Mouse (Mus musculus) ES-E14 (cell line): ENCODE measurements around the gene Lcp2. TPM values are rescaled to one million over a fixed set of nuclear protein-coding genes. Genes with fewer than 3 reads are reported as not detected.

Experiments used
- DNase-seq: peaks from one replicate; pipeline ENCODE4 v3.0.0-alpha.2; 2013; ENCODE audit warnings: low read depth, low spot score
- H3K27ac ChIP-seq: 2 replicates; pipeline ENCODE4 v1.5.1; 2012; ENCODE audit warnings: low read depth, mild to moderate bottlenecking, low read length, moderate library complexity, mixed read lengths; ENCODE audit not compliant: poor library complexity, insufficient read depth, severe bottlenecking
- H3K36me3 ChIP-seq: 2 replicates; pipeline ENCODE4 v1.6.1; 2012; ENCODE audit warnings: mild to moderate bottlenecking, low read length, moderate library complexity, mixed read lengths; ENCODE audit not compliant: control insufficient read depth, poor library complexity, insufficient read depth, severe bottlenecking
- H3K4me1 ChIP-seq, 2 experiments: fragments of 150-350 bp in 1 of 2; sonication (generic) in 1 of 2; 2 replicates each; pipeline ENCODE4 v1.6.1; 2012; ENCODE audit warnings: low read length in 2 of 2, mild to moderate bottlenecking in 1 of 2, mixed read lengths in 1 of 2; ENCODE audit not compliant: control insufficient read depth in 2 of 2, insufficient read depth in 2 of 2, poor library complexity in 1 of 2
- H3K4me3 ChIP-seq, 2 experiments: fragments of 150-350 bp in 1 of 2; sonication (generic) in 1 of 2; 2 replicates each; pipeline ENCODE4 v1.5.1; 2012; ENCODE audit warnings: low read length in 2 of 2, low read depth in 1 of 2, mild to moderate bottlenecking in 1 of 2, mixed read lengths in 1 of 2; ENCODE audit not compliant: insufficient read depth in 1 of 2, poor library complexity in 1 of 2, severe bottlenecking in 1 of 2
- H3K9ac ChIP-seq: 2 replicates; pipeline ENCODE4 v1.6.1; 2012; ENCODE audit warnings: low read depth, mild to moderate bottlenecking, low read length, mixed read lengths; ENCODE audit not compliant: poor library complexity, insufficient read depth, severe bottlenecking
- H3K9me3 ChIP-seq: fragments of 150-350 bp; sonication (generic); 2 replicates; pipeline ENCODE4 v1.6.1; 2012; ENCODE audit warnings: low read depth, mild to moderate bottlenecking, low read length; ENCODE audit not compliant: control insufficient read depth, insufficient read depth
- CHD2 ChIP-seq: IDR thresholded peaks from 2 replicates; pipeline ENCODE4 v1.6.1; 2014; ENCODE audit warnings: mild to moderate bottlenecking, low read depth, low read length, inconsistent platforms
- HCFC1 ChIP-seq: IDR thresholded peaks from 2 replicates; pipeline ENCODE4 v1.6.1; 2012; ENCODE audit warnings: low read length, inconsistent platforms, borderline replicate concordance; ENCODE audit not compliant: insufficient read depth
- MAFK ChIP-seq: IDR thresholded peaks from 2 replicates; pipeline ENCODE4 v1.6.1; 2014; ENCODE audit warnings: mild to moderate bottlenecking, low read depth, low read length, inconsistent platforms; ENCODE audit not compliant: insufficient read depth
- ZC3H11A ChIP-seq: IDR thresholded peaks from 2 replicates; pipeline ENCODE4 v1.6.1; 2012; ENCODE audit warnings: low read depth, mild to moderate bottlenecking, inconsistent platforms, low read length, borderline replicate concordance
- ZNF384 ChIP-seq: IDR thresholded peaks from 2 replicates; pipeline ENCODE4 v1.6.1; 2012; ENCODE audit warnings: low read depth, low read length, inconsistent platforms
- in situ Hi-C, 2 experiments: fragments of 600-800 bp; cut with MboI; formaldehyde crosslinking; loops; one replicate each; pipeline ENCODE4 v1.15.1; 2025; ENCODE audit warnings: low sequenced_read_pairs in 2 of 2, inconsistent platforms in 1 of 2; ENCODE audit not compliant: unreplicated experiment in 2 of 2
- total RNA-seq: library from RNA; depleted of rRNA; stranded (reverse); fragments of 300-350 nt; gene quantifications from 2 replicates; pipeline ENCODE4 v1.2.3, GENCODE M21; 2012

Gene Lcp2
- total RNA-seq, 1 experiment: 0.09 TPM

DNA sequence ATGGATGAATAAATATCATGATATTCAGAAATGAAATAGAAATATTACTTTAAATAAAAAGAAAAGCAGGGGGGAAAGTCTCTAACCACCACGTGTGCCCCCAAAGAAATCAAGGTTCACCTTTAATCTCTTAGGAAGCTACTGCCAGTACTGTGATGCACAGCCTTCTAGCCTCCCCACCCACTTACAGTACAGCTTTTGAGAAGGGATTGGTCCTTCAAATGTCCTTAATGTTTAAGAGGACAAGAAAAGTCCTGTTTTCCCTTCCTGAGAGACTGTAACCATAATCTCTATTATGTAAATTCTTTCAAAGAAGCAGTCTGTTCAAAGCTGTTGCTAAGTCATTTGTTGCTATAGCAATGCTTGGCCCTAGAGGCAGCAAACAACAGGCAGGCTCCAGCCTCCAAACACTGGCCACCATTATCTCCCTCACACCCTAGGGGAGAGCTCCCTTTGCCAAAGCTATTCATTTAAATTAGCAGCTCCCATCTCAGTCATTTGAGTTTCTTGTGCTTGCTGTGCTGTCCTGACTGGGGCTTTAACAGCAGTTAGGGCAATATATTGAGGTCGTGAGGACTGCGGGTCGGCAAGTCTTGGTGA lies 66.2 kb downstream of the Lcp2 start:
- H3K36me3 ChIP-seq: no peaks in the 10 kb centered on the region
- H3K9me3 ChIP-seq: no peaks in the 10 kb centered on the region
- no peak overlapping the region; the same call in 1 of the 2 replicates for H3K27ac ChIP-seq
- H3K9ac ChIP-seq: no peak overlapping the region
- peaks cover 0 to 3% of the 10 kb centered on the region in 2 experiments; a peak in 1 of 4 replicates for H3K4me1 ChIP-seq
- no peak overlapping the region for H3K4me3 ChIP-seq
- TF ChIP-seq MAFK (no peak), ZC3H11A (no peak), ZNF384 (no peak), HCFC1 (no peak), CHD2 (no peak)
- DNase-seq: peak; percentile 44
- in situ Hi-C loops: no loop called here

DNA sequence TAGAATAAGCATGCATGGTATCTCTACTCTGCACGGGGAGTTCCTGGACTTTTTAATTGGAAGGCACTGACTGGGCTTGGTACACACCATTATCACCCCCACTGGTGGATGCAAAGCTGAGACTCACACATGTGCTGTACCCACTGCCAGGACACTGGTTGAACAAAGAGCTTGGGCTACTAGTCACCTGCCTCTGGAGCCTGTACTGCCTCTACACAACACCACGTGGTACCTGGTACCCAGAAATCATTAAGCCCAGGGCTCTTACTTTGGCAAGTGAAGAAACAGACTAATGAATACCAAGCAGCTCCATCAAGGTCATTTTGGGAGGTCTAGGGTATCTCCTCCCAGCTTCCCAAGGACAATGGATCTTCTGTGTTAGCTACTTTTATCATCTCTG lies 67.0 kb downstream of the Lcp2 start:
- Histone ChIP-seq H3K4me1 (peaks cover 0 to 3% of the 10 kb centered on the region in 2 experiments; a peak in 1 of 4 replicates), H3K9ac (no peak overlapping the region), H3K36me3 (no peaks in the 10 kb centered on the region), H3K9me3 (no peaks in the 10 kb centered on the region), H3K4me3 (no peak overlapping the region), H3K27ac (no peak overlapping the region)
- DNase-seq: no peak
- TF ChIP-seq HCFC1: no peak
- TF ChIP-seq MAFK: no peak
- TF ChIP-seq ZC3H11A: no peak
- no peak for TF ChIP-seq CHD2
- TF ChIP-seq ZNF384: no peak
- in situ Hi-C loops: no loop called here

DNA sequence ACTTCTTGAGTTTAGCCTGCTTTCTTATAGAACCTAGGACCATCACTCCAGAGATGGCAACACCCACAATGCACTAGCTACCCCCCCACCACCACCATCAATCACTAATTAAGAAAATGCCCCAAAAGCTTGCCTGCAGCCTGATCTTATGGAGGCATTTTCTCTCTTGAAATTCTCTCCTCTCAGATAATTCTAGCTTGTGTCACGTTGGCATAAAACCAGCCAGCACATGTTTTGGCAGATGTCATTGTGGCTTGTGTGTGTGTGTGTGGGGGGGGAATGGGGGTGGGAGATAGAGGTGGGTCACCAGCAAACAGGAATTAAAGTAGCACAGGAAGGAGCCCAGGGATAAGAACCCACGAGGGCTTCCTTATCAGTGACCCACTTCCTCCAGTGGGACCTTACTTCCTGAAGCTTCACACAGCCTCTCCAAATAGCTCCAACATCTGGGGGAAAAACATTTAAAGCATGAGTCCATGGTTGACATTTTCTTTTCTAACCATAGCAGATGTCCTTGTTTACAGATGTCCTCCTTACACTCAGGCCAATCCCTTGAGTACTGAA lies 69.9 kb downstream of the Lcp2 start:
- in situ Hi-C loops: no loop called here
- Histone ChIP-seq H3K36me3 (no peaks in the 10 kb centered on the region), H3K4me3 (no peak overlapping the region), H3K9ac (no peak overlapping the region), H3K4me1 (peaks cover 0 to 3% of the 10 kb centered on the region in 2 experiments; a peak in 1 of 4 replicates), H3K27ac (no peak overlapping the region), H3K9me3 (no peaks in the 10 kb centered on the region)
- no peak for DNase-seq
- TF ChIP-seq CHD2 (no peak), HCFC1 (no peak)

DNA sequence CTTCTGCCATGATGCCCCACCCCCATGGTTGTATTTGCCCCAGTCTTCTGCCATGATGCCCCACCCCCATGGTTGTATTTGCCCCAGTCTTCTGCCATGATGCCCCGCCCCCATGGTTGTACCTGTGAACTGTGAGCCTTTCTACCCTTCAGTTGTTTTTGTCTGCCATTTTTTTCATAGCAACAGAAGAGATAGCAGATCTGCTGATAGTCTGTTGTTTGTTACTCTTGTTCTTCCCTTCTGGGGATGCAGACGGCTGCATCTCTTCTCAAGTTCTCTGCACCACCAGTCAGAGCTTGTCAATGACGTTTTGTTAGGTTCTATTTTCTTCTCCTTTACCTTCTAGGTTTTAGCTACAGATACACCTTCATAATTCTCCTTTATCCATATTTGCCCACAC lies 70.9 kb downstream of the Lcp2 start:
- in situ Hi-C loops: no loop called here

DNA sequence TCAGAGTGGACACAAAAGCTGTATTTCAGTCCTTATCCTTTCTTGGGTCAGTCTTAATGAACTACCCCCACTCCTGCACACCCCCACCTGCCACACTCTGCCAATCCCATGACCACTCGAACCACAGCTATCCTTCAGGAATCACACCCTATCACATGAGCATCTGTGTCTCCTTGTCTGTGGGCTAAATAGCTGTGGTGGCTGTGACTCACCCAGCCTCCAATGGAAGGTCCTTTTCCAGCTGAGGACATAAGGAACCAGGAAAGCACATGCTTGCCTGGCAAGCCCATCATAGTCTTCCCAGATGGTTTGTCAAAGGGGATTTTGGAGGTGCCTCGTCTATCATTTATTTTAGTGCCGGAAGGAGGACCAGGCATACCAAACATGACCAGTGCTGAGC lies 71.6 kb downstream of the Lcp2 start:
- H3K27ac ChIP-seq: no peak overlapping the region
- H3K9me3 ChIP-seq: no peaks in the 10 kb centered on the region
- TF ChIP-seq HCFC1: no peak
- no peaks in the 10 kb centered on the region for H3K36me3 ChIP-seq
- no peaks in the 10 kb centered on the region for H3K4me1 ChIP-seq
- H3K4me3 ChIP-seq: no peak overlapping the region
- in situ Hi-C loops: no loop called here
- DNase-seq: no peak
- no peak overlapping the region for H3K9ac ChIP-seq

More for the DNA sequence above, 70.9 kb downstream of the Lcp2 start:
- Histone ChIP-seq H3K4me1 (no peaks in the 10 kb centered on the region), H3K9ac (no peak overlapping the region), H3K4me3 (no peak overlapping the region), H3K9me3 (no peaks in the 10 kb centered on the region), H3K36me3 (no peaks in the 10 kb centered on the region), H3K27ac (no peak overlapping the region)
- TF ChIP-seq CHD2 (no peak), ZC3H11A (no peak), HCFC1 (no peak), MAFK (no peak), ZNF384 (no peak)
- DNase-seq: no peak
